Mouse (Mus musculus) liver (tissue): ENCODE results near the gene Nme6.
A peak's percentile ranks its signal among the peaks of the same experiment; 100 is the strongest.

Source experiments
- DNase-seq: peaks from one replicate; pipeline ENCODE4 v3.0.0-alpha.2; 2020; ENCODE audit warnings: mixed read lengths

The Nme6 gene

GRCm38 (mm10) chr9:109874797-109875691 lies 42.5 kb downstream of the Nme6 start, which contains the start of gene Cdc25a:
TSS of gene Cdc25a (plus strand) at chr9:109875579.
- peak; percentile 97 for DNase-seq

DNA sequence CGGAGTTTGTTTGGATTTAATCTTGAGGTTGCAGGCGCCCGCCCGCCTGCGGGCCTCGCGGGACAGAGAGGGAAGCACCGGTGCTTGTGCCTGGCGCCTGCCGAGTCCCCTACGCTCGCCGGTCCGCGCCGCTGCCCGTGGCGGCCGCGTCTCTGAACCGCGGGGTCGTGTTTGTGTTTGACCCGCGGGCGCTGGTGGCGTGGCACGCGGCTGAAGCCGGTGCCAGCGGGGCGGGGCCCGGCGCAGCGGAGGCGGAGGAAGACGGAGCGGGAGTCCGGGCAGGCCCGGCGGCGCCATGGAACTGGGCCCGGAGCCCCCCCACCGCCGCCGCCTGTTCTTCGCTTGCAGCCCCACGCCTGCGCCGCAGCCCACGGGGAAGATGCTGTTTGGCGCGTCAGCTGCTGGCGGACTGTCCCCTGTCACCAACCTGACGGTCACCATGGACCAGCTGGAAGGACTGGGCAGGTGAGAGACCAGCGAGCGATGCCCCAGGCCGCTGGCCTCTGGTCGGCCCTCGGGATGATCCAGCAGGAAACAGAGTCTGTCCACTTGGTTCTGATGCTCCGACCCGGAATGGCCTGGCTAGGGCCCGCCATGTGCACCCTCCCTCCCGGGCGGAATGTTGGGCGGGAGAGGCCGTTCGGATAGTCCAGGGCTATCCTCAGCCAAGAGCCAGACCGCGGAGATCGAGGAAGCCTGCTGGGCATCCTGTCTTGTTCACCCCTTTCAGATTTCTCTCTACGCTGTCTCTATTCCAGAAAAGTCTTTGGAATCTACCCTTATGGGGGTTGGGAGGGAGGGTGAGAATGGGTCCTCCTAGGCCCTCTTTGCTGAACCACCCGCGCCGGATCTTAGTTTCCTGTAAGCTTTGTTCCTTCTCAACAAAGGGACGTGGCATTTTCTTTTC lies 43.4 kb downstream of the Nme6 start:
- peak; percentile 74 for DNase-seq

DNA sequence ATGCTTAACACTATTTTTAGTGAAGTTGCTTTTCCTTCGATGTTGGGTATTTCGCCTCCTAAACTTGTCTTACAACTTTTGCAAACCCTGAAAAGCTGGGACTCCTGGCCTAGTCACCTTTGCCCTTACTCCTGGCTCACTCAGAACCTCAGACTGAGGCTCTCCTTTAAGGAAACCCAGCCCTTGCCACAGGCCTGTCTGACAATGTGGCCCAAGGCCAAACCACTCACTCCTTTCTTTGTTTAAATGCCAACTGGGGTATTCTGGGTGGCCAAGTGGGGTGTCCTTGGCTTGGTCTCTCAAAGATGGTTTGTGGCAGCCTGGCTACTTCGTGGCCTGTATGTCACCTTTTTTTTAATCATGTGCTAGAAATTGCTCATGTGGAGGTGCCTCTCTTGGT lies 44.2 kb downstream of the Nme6 start:
- DNase-seq = no peak

DNA sequence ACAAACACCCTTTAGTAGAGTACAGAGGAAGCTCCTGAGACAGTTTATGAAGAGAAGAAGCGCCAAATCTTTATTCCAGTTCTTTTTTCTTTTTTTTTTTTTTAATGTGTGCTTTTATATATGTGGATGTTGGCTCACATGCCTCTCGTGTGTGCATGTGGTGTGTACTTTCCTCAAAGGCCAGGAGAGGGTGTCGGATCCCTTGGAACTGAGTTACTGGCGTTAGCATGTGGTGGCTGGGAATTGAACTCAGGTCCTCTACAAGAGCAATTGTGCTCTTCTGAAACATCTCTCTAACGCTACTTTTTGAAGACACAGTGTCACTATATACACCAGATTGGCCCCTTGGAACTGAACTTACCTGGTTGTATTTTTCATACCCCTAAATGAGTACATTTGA lies 45.1 kb downstream of the Nme6 start:
- DNase-seq = no peak

- no peak for DNase-seq
Measured at GRCm38 (mm10) chr9:109879305-109879704, 46.8 kb downstream of the Nme6 start.

DNA sequence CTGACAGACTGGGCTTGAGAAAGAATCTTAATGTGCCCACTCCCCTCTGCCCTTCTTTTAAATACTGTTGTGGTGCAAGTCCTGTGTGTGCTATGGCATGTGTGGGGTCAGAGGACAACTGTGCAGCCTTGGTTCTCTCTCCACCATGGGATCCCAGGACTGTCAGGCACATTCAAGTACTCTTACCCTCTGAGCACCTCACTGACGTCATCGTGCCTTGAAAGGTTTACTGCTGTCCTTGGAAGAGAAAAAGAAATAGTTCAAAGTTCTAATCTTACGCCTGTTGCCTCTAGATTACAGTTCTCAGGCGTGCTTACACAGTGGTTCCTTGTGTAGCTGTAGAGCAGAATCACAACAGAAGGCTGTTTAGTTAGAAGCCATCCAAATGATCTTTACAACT lies 53.7 kb downstream of the Nme6 start:
- no peak for DNase-seq

- no peak for DNase-seq
Measured at GRCm38 (mm10) chr9:109887321-109887720, 54.8 kb downstream of the Nme6 start.

GRCm38 (mm10) chr9:109891501-109891900 lies 59.0 kb downstream of the Nme6 start:
- DNase-seq = no peak
